Mouse (Mus musculus) thymus, adult 18-20 months (tissue): Measurements from ENCODE around the gene Zc3h10.
A peak's percentile ranks its signal among the peaks of the same experiment; 100 is the strongest.
"Not testable (repeated sequence)": the region's sequence is repeated elsewhere in the genome, so short reads cannot be mapped to it uniquely, and the experiment has no call there.

ENCODE experiments used
- DNase-seq, 2 experiments: peaks; one replicate each; pipeline ENCODE4 v3.0.0; 2022; ENCODE audit warnings: mixed read lengths in 2 of 2

Zc3h10 gene

DNA sequence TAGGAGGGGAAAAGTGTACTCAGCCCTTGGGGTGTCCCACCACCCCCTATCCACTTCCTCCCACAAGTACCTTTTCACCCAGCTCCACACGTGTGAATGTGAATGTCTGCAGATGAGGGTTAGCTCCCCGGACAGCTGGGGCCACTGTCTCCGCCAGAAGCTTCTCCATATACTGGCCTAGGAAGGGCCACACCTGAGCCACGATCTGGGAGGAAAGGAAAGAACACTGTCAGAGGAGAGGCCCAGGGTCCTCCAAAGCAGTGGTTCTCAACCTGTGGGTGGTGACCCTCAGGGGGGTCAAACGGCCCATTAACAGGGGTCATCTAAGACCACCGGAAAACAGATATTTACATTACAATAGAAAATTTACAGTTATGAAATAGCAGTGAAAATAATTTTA lies 25.2 kb downstream of the Zc3h10 start:
- no peak for DNase-seq

- DNase-seq, result no peak
These were observed 27.0 kb downstream of the Zc3h10 start for GRCm38 (mm10) chr10:128520591-128520990.

DNA sequence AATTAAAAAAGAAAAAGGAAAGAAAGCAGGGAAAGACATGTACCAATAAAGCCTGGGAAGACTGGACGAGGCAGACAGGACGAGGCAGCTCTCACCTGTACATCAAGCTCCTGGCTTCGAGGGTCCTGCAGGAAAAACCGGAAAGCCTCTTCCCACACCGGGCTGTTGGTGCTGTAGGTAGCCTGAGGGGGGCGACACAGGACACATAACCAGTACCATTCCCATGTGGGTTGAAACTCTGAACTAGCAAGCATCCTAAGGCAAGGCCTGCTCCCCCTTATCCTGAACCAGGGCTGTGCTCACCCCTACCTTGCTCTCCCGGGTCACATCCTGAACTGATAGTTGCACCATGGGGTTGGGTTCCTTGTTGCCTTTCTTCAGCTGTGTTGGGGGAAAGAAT lies 28.7 kb downstream of the Zc3h10 start:
- DNase-seq, result peak in 1 of 2 experiments; percentile 40

- no peak for DNase-seq
These were observed 30.9 kb downstream of the Zc3h10 start for GRCm38 (mm10) chr10:128516677-128517076.

DNA sequence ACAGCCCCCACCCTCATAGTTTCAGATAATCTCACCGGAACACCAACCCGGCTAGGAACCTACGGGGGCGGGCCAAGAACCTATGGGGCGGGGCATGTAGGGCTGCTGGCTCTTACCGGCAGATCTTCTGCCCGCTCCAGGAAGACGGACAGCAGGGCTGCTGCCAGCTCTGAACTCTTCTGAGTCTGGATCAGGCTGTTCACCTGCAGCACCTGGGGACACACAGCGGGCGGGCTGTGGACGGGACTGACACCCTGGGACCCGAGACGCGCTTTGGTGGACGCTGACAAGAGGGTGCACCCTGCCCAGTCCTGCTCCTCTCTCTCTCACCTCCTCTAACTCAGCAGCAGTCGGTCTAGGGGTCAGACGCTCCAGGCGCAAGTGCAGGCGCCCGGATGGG lies 31.5 kb downstream of the Zc3h10 start:
- no peak for DNase-seq

DNA sequence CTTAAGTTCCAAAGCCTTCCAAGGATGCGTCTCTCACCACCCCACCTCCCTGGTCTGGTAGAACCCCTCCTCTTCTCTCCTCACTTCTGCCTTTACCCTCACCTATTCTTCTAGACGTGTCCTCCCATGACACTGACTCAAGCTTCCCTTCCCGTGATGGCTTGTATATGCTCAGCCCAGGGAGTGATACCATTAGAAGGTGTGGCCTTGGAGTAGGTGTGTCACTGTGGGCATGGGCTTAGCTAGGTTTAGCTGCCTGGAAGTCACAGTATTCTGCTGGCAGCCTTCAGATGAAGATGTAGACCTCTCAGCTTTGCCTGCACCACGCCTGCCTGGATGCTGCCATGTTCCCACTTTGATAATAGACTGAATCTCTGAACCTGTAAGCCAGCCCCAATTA lies 32.5 kb downstream of the Zc3h10 start:
- no peak for DNase-seq

DNA sequence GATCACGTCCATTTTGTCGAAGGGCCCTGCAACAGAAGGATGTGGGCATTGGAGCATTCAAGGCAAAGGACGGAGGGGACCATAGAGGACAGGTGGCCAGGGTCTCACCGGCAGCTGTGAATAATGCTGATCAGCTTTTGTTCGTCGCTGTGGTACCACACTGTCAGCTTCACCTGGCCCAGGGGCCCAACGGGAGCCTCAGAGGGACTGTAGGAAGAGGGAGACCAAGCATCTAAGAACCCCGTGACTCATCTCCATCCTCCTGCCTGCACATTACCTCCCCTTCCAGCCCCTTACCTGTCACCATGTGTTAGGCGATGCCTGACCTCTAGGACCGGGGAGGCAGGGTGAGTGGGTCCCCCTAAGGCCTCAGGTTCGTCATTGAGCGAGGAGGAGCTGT lies 35.8 kb downstream of the Zc3h10 start:
- no peak for DNase-seq

GRCm38 (mm10) chr10:128511189-128511588 lies 36.4 kb downstream of the Zc3h10 start:
- no peak for DNase-seq

DNA sequence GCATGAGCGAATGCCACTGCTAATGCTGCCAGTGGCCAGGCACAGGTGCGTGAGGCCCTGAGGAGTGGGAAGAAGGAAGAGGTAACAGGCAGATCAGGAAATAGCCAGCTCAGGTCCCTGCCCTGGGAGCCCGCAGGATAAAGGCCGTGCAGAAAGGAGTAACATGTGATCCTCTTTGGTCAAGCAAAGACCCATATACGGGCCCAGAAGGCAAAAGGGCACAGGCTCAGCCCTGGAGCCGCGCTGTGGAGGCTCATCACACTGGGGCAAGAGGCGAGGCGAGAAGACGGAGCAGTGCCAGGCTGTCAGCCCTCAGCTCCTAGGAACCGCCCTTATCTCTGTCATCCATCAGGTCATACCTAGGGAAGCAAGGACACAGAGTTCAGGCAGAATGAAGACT lies 37.3 kb downstream of the Zc3h10 start:
- DNase-seq, result no peak

GRCm38 (mm10) chr10:128509831-128510230 lies 37.7 kb downstream of the Zc3h10 start:
- DNase-seq, result no peak

DNA sequence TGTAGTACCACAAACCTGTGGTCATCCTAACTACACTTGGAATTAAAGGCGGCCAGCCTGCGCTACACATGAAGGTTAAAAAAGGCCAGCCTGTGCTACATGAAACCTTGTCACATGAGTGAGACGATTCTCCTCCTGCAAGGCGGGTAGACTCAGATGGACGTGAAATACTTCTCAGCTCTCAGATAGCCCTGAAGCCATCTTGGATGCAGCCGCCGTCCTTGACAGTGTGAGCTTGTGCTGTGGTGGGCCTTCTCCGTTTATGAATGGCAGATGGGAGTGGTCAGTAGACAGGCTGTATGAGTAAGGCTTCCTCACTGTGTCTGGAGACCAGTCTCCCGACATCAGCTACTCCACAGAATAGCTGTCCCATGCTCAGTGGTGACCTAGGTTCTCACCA lies 38.4 kb downstream of the Zc3h10 start:
- no peak for DNase-seq

GRCm38 (mm10) chr10:128508260-128508659 lies 39.3 kb downstream of the Zc3h10 start:
- DNase-seq, result no peak

- no peak for DNase-seq
These were observed 41.6 kb downstream of the Zc3h10 start for GRCm38 (mm10) chr10:128505974-128506373.

DNA sequence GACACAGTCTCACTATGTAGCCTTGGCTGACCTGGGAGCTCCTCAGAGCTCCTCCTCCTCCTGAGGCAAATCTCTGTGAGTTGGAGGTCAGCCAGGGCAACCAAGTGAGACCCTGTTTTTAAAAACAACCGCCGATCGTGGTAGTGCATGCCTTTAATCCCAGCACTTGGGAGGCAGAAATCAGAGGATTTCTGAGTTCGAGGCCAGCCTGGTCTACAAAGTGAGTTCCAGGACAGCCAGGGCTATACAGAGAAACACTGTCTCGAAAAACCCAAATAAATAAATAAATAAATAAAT lies 42.3 kb downstream of the Zc3h10 start:
- DNase-seq, result not testable (repeated sequence)

- DNase-seq, result no peak
These were observed 42.8 kb downstream of the Zc3h10 start for GRCm38 (mm10) chr10:128504641-128505370.

GRCm38 (mm10) chr10:128504012-128504411 lies 43.6 kb downstream of the Zc3h10 start:
- no peak for DNase-seq

DNA sequence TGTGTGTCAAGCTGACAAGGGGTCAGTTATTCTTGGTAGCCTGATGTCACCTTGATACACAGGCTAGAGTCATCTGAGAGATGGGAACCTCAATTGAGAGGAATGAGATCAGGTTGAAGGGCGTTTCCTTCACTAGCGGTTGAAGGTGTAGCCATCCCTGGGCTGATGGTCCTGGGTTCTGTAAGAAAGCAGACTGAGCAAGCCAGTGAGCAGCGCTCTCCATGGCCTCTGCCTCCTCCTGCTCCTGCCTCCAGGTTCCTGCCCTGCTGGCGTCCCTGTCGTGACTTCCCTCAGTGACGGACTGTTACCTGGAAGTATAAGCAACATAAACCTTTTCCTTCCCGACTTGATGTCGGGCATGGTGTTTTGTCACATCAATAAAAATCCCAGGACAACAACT lies 44.0 kb downstream of the Zc3h10 start:
- no peak for DNase-seq

DNA sequence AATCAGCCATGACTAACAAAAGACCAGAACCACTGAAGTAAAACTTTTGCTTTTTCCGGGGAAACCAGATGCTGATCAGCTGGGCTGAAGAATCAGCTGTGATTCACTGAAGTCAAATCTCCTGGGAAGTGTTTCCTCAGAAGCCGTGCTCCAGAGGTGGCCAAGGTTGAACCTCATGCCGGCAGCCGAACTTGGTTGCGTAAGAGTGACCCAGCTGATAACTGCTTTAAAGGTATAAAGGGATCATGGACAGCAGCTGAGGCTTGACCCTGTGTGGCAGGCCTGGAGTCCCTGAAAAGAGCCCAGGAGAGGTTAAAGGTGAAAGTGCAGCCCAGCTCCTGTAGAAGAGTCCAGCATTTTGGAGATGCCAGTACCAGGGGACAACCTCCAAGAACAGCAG lies 45.2 kb downstream of the Zc3h10 start:
- no peak for DNase-seq

DNA sequence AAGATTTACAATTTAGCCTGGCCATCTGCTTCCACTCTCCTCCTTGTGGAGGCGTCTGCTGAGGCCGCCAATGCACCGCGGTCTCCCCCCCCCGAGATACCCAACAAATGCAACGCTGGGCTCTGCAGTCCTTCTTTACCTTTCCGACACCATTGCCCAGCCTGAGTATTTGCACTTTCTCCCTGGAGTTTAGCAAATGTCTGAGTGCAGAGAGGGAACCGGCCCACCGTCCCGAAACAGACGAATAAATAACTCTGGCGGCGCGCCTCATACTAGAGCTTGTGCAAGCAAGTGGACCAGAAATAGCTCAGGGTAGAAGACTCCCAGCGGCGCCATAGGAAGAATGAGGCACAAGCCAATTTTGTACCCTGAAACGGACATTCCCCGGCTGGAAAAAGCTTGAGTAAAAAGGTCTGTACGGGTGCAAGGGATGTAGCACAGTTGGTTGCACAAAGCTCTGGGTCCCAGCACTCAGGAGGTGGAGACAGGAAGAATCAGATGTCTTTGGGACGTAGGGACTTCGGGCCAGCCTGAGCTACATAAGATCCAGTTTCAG lies 48.4 kb downstream of the Zc3h10 start:
- peak in 1 of 2 experiments; percentile 42 for DNase-seq

DNA sequence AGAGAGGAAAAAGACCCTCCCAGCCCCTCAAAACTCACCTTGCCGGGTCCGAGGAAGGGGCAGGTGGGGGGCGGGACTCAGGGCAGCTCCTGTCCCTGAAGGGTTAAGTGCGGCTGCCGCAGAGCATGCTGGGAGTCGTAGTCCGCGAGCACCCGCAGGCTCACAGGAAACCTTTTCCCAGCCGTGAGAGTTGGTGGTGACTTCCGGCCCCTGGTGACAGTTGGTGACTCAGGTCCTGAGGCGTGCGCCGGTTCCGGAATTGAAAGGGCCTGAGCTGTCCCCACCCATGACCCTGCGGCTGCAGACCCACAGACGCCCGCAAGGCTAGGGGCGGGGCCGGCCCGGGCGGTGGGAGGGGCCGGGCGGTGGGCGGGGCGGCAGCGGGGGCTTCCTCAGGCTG lies 49.0 kb downstream of the Zc3h10 start, which contains the start of gene Myl6b:
Gene Myl6b, minus strand, starts transcription at position 96 of the 400 bp plus-strand sequence.
- peak; percentile 95 to 97 for DNase-seq

DNA sequence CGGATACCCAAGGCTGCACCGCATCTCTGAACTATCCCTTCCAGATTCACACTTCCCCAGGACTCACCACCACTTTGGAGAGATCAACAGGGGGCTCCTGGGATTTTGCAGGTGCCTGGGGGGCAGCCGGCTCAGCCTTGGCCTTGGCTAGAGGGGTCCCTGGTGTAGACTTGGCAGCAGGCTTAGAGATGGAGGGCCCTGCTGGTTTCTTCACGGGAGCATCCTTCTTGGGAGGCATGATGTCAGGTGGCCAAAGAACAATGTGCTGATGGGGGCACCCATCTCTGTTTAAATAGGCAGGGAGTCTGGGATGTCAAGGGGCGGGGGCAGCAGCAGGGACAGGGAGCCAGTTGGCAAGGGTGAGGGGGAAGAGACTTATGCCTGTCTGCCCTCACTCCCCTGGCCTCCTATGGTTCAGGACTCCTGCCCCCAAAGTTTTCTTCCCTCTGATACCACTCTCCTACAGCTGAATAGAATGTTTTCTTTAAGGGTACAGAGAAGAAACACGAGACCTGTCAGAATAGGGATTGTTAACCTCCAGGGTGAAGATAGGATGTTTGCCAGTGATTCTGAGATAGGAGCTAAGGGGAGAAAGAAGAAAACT lies 50.3 kb downstream of the Zc3h10 start:
- DNase-seq, result no peak

- DNase-seq, result no peak
These were observed 51.0 kb downstream of the Zc3h10 start for GRCm38 (mm10) chr10:128496509-128497077.

DNA sequence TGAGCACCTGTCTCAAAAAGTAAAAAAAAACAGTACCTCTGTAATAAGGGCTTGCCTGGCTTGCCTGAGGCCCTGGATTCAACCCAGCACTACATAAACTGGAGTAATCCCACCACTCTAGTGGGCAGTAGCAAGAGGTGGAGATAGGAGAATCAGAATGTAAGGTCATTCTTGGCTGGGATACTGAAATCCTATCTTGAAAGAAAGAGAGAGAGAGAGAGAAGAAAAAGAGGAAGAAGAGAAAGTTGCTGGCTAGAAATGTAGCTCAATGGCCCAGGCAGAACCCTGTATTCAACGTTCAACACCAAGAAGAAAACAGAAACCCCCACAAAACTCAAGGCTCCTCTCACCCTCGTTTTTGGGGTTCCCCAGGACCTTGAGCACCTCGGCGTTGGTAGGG lies 51.7 kb downstream of the Zc3h10 start:
- DNase-seq, result no peak

- DNase-seq, result no peak
These were observed 52.3 kb downstream of the Zc3h10 start for GRCm38 (mm10) chr10:128495270-128495669.
